Mouse (Mus musculus): Measurements from ENCODE around the gene Zfp385b.
A peak's percentile ranks its signal among the peaks of the same experiment; 100 is the strongest.

Gene Zfp385b

GRCm38 (mm10) chr2:77819539-77819938, at the start of gene Zfp385b:
Gene Zfp385b (minus strand): TSS chr2:77819639.
- DNase-seq (ENCODE audit: extremely low read depth, low read depth, low spot score): no peak

- DNase-seq (ENCODE audit: extremely low read depth, low read depth, low spot score): no peak
Observed at GRCm38 (mm10) chr2:77863934-77864333, 44.5 kb upstream of the Zfp385b start.

GRCm38 (mm10) chr2:77863522-77863921, 44.1 kb upstream of the Zfp385b start:
- no peak for DNase-seq (ENCODE audit: extremely low read depth, low read depth, low spot score)

GRCm38 (mm10) chr2:77841464-77841863, 22.0 kb upstream of the Zfp385b start:
- no peak for DNase-seq (ENCODE audit: extremely low read depth, low read depth, low spot score)

GRCm38 (mm10) chr2:77839587-77839986, 20.1 kb upstream of the Zfp385b start:
- no peak for DNase-seq (ENCODE audit: extremely low read depth, low read depth, low spot score)

GRCm38 (mm10) chr2:77838688-77839087, 19.2 kb upstream of the Zfp385b start:
- DNase-seq (ENCODE audit: extremely low read depth, low read depth, low spot score): peak; percentile 96

- no peak for DNase-seq (ENCODE audit: extremely low read depth, low read depth, low spot score)
Observed at GRCm38 (mm10) chr2:77835781-77836180, 16.3 kb upstream of the Zfp385b start.

- DNase-seq (ENCODE audit: extremely low read depth, low read depth, low spot score): no peak
Observed at GRCm38 (mm10) chr2:77826133-77826828, 6.8 kb upstream of the Zfp385b start.

- no peak for DNase-seq (ENCODE audit: extremely low read depth, low read depth, low spot score)
Observed at GRCm38 (mm10) chr2:77823026-77823425, 3.6 kb upstream of the Zfp385b start.

- no peak for DNase-seq (ENCODE audit: extremely low read depth, low read depth, low spot score)
Observed at GRCm38 (mm10) chr2:77817357-77817894, 2.0 kb downstream of the Zfp385b start.

GRCm38 (mm10) chr2:77816413-77817314, 2.8 kb downstream of the Zfp385b start:
- DNase-seq (ENCODE audit: extremely low read depth, low read depth, low spot score): no peak

- no peak for DNase-seq (ENCODE audit: extremely low read depth, low read depth, low spot score)
Observed at GRCm38 (mm10) chr2:77815775-77816412, 3.5 kb downstream of the Zfp385b start.

- DNase-seq (ENCODE audit: extremely low read depth, low read depth, low spot score): no peak
Observed at GRCm38 (mm10) chr2:77814896-77815295, 4.5 kb downstream of the Zfp385b start.

GRCm38 (mm10) chr2:77813029-77813428, 6.4 kb downstream of the Zfp385b start:
- no peak for DNase-seq (ENCODE audit: extremely low read depth, low read depth, low spot score)

GRCm38 (mm10) chr2:77810748-77811147, 8.7 kb downstream of the Zfp385b start:
- DNase-seq (ENCODE audit: extremely low read depth, low read depth, low spot score): no peak

- DNase-seq (ENCODE audit: extremely low read depth, low read depth, low spot score): no peak
Observed at GRCm38 (mm10) chr2:77804781-77805180, 14.7 kb downstream of the Zfp385b start.

- DNase-seq (ENCODE audit: extremely low read depth, low read depth, low spot score): no peak
Observed at GRCm38 (mm10) chr2:77802291-77802690, 17.1 kb downstream of the Zfp385b start.

- DNase-seq (ENCODE audit: extremely low read depth, low read depth, low spot score): no peak
Observed at GRCm38 (mm10) chr2:77801430-77801829, 18.0 kb downstream of the Zfp385b start.

GRCm38 (mm10) chr2:77801009-77801408, 18.4 kb downstream of the Zfp385b start:
- DNase-seq (ENCODE audit: extremely low read depth, low read depth, low spot score): no peak

GRCm38 (mm10) chr2:77797233-77797632, 22.2 kb downstream of the Zfp385b start:
- no peak for DNase-seq (ENCODE audit: extremely low read depth, low read depth, low spot score)

- DNase-seq (ENCODE audit: extremely low read depth, low read depth, low spot score): no peak
Observed at GRCm38 (mm10) chr2:77795859-77796552, 23.4 kb downstream of the Zfp385b start.
